Mouse (Mus musculus): ENCODE measurements at regions not wholly inside any gene's neighbourhood (a gene's known extent, or its start where the extent isn't known, plus 50 kb on each side); places are given as distances from the start of the nearest gene placed in this dataset.

GRCm38 (mm10) chr1:189085245-189085644, 77.6 kb upstream of the Kctd3 start:
- no peak for DNase-seq

DNA sequence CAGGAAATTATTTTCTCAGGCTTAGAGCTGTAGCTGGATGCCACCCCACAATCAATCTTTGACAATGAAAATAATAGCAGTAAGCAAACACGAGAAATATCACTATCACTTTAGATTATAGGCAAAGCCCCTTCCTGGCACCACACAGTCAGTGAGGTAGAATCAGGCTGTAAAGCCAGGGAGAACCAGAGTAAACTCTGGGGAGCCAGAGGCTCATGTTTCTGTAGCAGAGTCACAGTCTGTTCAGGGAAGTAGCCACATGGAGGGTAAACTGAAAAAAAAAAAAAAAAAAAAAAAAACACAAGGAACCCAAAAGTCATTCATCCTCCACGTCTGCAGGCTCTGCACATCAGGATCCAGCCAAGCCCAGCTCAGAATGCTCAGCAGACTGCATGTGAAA, 73.6 kb upstream of the Kctd3 start:
- no peak for DNase-seq

DNA sequence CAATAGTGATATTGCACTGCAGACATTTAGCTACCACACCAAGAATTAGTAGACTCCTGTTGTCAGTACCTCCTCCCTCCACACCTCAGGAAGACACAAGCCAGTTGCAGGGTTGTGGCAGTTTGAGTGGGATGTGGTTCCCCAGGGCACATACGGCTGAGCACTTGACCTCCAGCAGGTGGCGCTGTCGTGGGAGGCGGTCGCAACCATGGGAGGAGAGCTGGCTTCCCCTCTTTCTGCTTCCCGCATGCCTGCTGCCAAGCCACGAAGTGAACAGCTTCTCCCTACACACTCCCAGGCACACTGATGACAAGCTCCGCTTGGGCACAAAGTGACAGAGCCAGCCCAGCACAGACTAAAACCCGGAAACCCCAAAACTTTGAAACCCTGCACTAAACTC, 73.2 kb upstream of the Kctd3 start:
- peak; percentile 81 for DNase-seq

DNA sequence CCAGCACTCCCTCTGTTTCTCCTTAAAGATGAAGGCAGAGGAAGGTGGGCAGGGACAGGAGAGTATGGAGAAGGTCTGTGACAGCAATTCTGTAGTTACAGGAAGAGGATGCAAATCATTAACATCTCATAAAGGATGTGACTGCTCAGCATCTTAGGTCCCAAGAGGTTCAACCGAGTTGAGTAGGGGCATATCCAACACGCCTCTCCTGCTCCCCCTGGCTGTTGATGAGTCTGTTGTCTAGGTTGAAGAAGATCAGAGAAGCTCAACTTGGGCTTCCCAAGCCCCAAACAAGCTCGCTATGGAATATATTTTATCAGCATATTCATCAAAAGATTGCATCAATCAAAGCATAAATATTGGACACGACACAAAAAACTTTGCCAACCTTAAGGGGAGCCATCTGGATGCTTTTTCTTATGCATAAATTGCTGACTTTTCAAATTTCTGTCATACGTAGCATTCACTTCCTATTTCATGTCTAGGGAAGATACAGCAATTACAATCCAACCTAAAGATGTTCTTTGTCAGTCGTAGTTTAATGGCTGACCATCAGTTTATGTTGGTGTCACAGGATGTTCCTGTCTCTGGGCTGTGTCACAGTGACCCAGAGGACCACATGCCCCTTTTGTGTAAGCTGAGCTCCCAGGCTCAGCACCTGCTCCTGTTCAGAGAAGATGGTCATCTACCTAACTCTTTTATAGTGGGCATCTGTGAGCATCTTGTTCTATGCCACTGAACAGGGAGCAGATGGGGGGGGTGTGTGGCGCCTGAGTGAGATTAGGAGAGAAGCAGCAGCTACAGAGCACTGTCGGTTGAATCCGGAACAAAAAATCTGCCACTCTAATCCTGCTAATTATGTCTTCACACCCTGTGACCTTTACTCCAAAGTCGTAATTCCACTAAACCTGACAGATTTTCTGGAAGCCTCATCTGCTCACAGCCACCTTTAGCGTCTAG, 72.1 kb upstream of the Kctd3 start:
- DNase-seq, result no peak

DNA sequence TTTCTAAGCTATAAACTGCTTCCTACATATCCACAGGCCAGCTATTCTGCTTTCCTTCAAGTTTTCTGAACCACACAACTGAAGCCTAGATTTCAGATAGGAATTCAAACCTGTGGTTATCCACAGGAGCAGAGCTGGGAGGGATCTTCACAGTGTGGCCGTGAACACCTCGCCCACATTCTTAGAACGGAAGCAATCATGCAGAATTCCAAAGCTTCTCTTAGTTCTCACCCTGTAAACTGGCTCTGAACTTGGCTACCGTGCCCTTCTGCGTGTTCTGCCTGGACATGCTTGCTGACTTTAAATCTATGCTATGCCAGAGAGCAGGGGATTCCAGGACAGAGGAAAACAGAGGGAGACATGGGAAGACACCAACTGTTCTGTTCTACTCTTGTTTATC, 70.2 kb upstream of the Kctd3 start:
- no peak for DNase-seq

- peak; percentile 13 for DNase-seq
Observed at GRCm38 (mm10) chr1:189076276-189076675, 68.6 kb upstream of the Kctd3 start.

- peak; percentile 28 for DNase-seq
Observed at GRCm38 (mm10) chr1:189075671-189076070, 68.0 kb upstream of the Kctd3 start.

DNA sequence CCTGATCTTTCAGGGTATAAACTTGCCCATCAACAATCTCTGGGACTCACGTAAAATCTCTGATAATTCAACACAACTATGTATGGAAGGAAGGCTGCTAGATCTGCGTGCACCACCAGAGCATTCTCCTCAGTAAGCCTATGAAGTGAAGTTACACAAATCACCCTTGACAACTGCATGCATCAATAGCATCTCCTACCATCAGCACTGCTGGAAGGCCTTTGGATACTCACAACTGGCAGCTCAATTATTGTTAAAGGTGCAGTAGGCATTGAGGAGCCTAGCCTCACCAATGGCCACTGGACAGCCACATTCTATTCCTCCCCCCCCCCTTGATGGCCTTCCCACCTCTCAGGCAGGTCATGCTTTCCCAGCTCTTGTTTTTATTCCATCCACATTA, 64.9 kb upstream of the Kctd3 start:
- no peak for DNase-seq

DNA sequence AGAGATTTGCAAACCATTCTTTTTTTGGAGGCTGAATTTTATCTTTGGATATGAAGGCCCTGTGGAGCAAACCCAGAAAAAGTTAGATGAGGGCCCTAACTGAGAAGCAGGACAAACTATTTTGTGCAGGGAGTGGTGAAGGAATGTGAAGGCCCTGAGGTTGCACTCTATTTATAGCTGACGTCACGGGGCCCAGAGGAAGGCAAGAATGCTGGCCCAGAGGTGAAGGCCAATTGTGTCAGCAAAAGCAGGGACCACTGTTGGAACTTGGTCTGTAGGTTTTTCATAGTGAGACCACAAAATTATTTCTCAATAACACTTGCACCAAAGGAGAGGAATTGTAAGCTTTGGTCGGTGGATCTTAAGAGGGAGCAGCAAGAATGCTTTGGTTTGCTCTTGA, 60.6 kb upstream of the Kctd3 start:
- DNase-seq, result no peak

- DNase-seq, result no peak
Observed at GRCm38 (mm10) chr1:189067204-189067960, 59.7 kb upstream of the Kctd3 start.

GRCm38 (mm10) chr1:189066446-189067151, 59.0 kb upstream of the Kctd3 start:
- DNase-seq, result no peak

GRCm38 (mm10) chr1:189065152-189065910, 57.7 kb upstream of the Kctd3 start:
- DNase-seq, result no peak

DNA sequence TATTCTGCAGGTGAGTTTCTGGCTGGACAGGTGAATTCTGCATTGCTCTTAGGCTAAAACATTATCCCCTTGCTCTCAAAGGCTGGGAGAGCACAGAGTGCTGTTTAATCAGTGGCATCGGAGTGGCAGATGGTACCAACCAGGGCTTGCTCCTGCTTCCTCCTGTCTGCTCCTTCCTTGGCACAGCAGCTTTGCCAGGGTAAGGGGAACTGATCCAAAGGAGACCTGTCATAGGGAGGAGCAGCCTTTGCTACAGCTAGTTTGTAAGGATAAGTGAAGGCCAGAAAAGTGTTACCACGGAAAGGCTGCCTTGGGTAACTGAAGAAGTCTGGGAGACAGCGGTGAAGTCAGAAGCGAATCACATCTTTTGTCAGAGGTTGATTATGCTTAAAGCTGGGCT, 57.0 kb upstream of the Kctd3 start:
- DNase-seq, result no peak

GRCm38 (mm10) chr1:189063699-189064098, 56.1 kb upstream of the Kctd3 start:
- DNase-seq, result no peak

DNA sequence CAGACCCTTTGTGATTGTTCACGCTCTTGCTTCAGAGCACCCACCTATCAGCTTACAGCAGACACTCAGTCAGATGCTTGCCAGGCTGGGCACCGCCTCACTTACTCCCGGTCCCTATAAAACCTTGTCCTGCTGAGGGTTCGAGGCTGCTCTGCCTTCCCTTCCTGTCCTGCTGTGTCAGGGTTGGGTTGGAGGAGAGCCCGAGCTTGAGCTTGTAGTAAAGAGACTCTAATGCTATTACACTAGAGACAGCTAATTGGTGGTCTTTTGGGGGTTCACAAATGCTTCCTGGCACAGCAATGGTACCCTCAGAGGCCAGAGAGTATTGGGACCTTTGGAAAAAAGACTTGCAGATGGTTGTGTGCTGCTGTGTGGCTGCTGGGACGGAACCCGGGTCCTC, 55.6 kb upstream of the Kctd3 start:
- DNase-seq, result no peak
